8 mouse cellular contexts compared by ENCODE assay signal in genomic region chr5:36330472-36331155, GRCm38 (mm10).
DNase-seq lines count a peak whose midpoint lies in the region; ATAC-seq lines count a peak whose summit lies in the region.

No protein-coding gene starts in this region.

- intact Hi-C loops in heart, postnatal 10 days (cut with DNase I) = no loop called here
- intact Hi-C loops in heart, postnatal 25 days (cut with DNase I) = no loop called here
- intact Hi-C loops in heart, postnatal 36 days (cut with DNase I) = no loop called here

- no peak for ATAC-seq in megakaryocyte-erythroid progenitor cell, adult 5-6 weeks (replicated peaks; ENCODE audit: low FRiP score, low TSS enrichment, poor library complexity, severe bottlenecking)

- DNase-seq in heart, postnatal 10 days = peak; percentile 64 to 71
- no peak for DNase-seq in heart, postnatal 25 days (ENCODE audit: low spot score)
- peak; percentile 58 to 62 for DNase-seq in adrenal gland, postnatal 36 days
- DNase-seq in heart, postnatal 36 days = peak; percentile 29 to 33
- DNase-seq in lung, postnatal 36 days = peak; percentile 68
- no peak for DNase-seq in thymus, postnatal 14 days
- no peak for DNase-seq in gastrocnemius, adult 8-10 months (ENCODE audit: low spot score in 2 of 2)

Comparison
In these comparisons a context has a peak if more than half of its experiments do, and no peak if none do; other contexts are left out.
1. DNase-seq: peak in heart, postnatal 10 days (2 of 2), adrenal gland, postnatal 36 days (2 of 2), heart, postnatal 36 days (2 of 2) and lung, postnatal 36 days (single experiment); none in heart, postnatal 25 days (single experiment), thymus, postnatal 14 days (single experiment) and gastrocnemius, adult 8-10 months (0 of 2).